Mouse (Mus musculus) liver, postnatal 0 days (tissue): ENCODE results near the gene Artn.

Source experiments
- CTCF ChIP-seq: sonication (generic); IDR thresholded peaks from 2 replicates; pipeline ENCODE4 v1.5.1; 2016; ENCODE audit warnings: antibody characterized with exemption, low read depth
- EP300 ChIP-seq: IDR thresholded peaks from 2 replicates; pipeline ENCODE4 v1.6.1; 2016; ENCODE audit warnings: antibody characterized with exemption, low read depth, mild to moderate bottlenecking

- no peak for TF ChIP-seq EP300
- TF ChIP-seq CTCF, result no peak
Measured at GRCm38 (mm10) chr4:117893376-117893775, 36.2 kb downstream of the Artn start.
